Mouse (Mus musculus): ENCODE measurements around the gene Fam227a. TPM values are rescaled to one million over a fixed set of nuclear protein-coding genes. Genes with fewer than 3 reads are reported as not detected.

Gene Fam227a
- polyA plus RNA-seq (2014; fragmentation: Nextera tagmentation; extraction: Ambion mirVana) = 4.5 and 4.7 TPM in 2 replicates

- Histone ChIP-seq H3K9ac (ENCODE audit: low read length) (peak within 1 kb of the TSS; percentile 86), H3K27ac (ENCODE audit: low read depth, low read length) (peak within 1 kb of the TSS; percentile 96), H3K9me3 (ENCODE audit: control insufficient read depth, low read length) (no peaks in the 10 kb centered on the region), H3K27me3 (ENCODE audit: control insufficient read depth, insufficient read depth, low read length) (no peaks in the 10 kb centered on the region), H3K4me3 (ENCODE audit: low read depth, low read length) (peak within 1 kb of the TSS; percentile 63), H3K4me1 (replicated peaks; ENCODE audit: control insufficient read depth, insufficient read depth, low read length) (peaks cover 3% of the 10 kb centered on the region), H3K4me2 (ENCODE audit: low read depth, low read length, severe bottlenecking) (peak within 1 kb of the TSS; percentile 73), H3K36me3 (ENCODE audit: control insufficient read depth, insufficient read depth, low read length) (no peaks in the 10 kb centered on the region; the same call in 1 of the 2 replicates)
- under 1% methylated on average over 55 of the region's 55 CpGs for WGBS
- DNase-seq (ENCODE audit: low spot score) (peak; percentile 98), ATAC-seq (replicated peaks; ENCODE audit: low FRiP score) (peak; percentile 86)
Measured at GRCm38 (mm10) chr15:79658531-79659375, at the start of gene Fam227a, which contains the start of gene Cby1. Gene Fam227a (minus strand): TSS chr15:79658956. Gene Cby1 (plus strand): TSS chr15:79659199.

- no peak overlapping the region for H3K27ac ChIP-seq (ENCODE audit: low read depth, low read length)
- H3K4me3 ChIP-seq (ENCODE audit: low read depth, low read length) = no peak overlapping the region
- no peak overlapping the region for H3K9ac ChIP-seq (ENCODE audit: low read length)
- WGBS = 92% methylated on average over 5 of the region's 5 CpGs
- DNase-seq (ENCODE audit: low spot score) = no peak
- H3K9me3 ChIP-seq (ENCODE audit: control insufficient read depth, low read length) = no peaks in the 10 kb centered on the region
- H3K27me3 ChIP-seq (ENCODE audit: control insufficient read depth, insufficient read depth, low read length) = no peaks in the 10 kb centered on the region
- no peak overlapping the region for H3K4me2 ChIP-seq (ENCODE audit: low read depth, low read length, severe bottlenecking)
- H3K36me3 ChIP-seq (ENCODE audit: control insufficient read depth, insufficient read depth, low read length) = peaks cover 7% of the 10 kb centered on the region; the same call in 1 of the 2 replicates
- ATAC-seq (replicated peaks; ENCODE audit: low FRiP score) = no peak
- no peaks in the 10 kb centered on the region for H3K4me1 ChIP-seq (replicated peaks; ENCODE audit: control insufficient read depth, insufficient read depth, low read length)
Measured at GRCm38 (mm10) chr15:79708229-79708822, 49.6 kb upstream of the Fam227a start.

GRCm38 (mm10) chr15:79706603-79707214, 48.0 kb upstream of the Fam227a start:
- Histone ChIP-seq H3K4me1 (replicated peaks; ENCODE audit: control insufficient read depth, insufficient read depth, low read length) (no peaks in the 10 kb centered on the region), H3K4me2 (ENCODE audit: low read depth, low read length, severe bottlenecking) (no peak overlapping the region), H3K27me3 (ENCODE audit: control insufficient read depth, insufficient read depth, low read length) (no peaks in the 10 kb centered on the region), H3K9me3 (ENCODE audit: control insufficient read depth, low read length) (no peaks in the 10 kb centered on the region), H3K9ac (ENCODE audit: low read length) (no peak overlapping the region), H3K27ac (ENCODE audit: low read depth, low read length) (no peak overlapping the region), H3K36me3 (ENCODE audit: control insufficient read depth, insufficient read depth, low read length) (peaks cover 3% of the 10 kb centered on the region; the same call in 1 of the 2 replicates), H3K4me3 (ENCODE audit: low read depth, low read length) (no peak overlapping the region)
- DNase-seq (ENCODE audit: low spot score) (no peak), ATAC-seq (replicated peaks; ENCODE audit: low FRiP score) (no peak)
- 91% methylated on average over 17 of the region's 17 CpGs for WGBS

GRCm38 (mm10) chr15:79697558-79698187, 38.9 kb upstream of the Fam227a start:
- ATAC-seq (replicated peaks; ENCODE audit: low FRiP score) (no peak), DNase-seq (ENCODE audit: low spot score) (no peak)
- no peaks in the 10 kb centered on the region for H3K27me3 ChIP-seq (ENCODE audit: control insufficient read depth, insufficient read depth, low read length)
- WGBS = 78% methylated on average over 9 of the region's 9 CpGs
- H3K36me3 ChIP-seq (ENCODE audit: control insufficient read depth, insufficient read depth, low read length) = no peaks in the 10 kb centered on the region
- H3K9me3 ChIP-seq (ENCODE audit: control insufficient read depth, low read length) = no peaks in the 10 kb centered on the region
- H3K4me2 ChIP-seq (ENCODE audit: low read depth, low read length, severe bottlenecking) = no peak overlapping the region
- H3K4me3 ChIP-seq (ENCODE audit: low read depth, low read length) = no peak overlapping the region
- no peak overlapping the region for H3K9ac ChIP-seq (ENCODE audit: low read length)
- 0 out of 2 replicates have a peak overlapping the region, but pooled peaks have one; percentile 3 for H3K27ac ChIP-seq (ENCODE audit: low read depth, low read length)
- H3K4me1 ChIP-seq (replicated peaks; ENCODE audit: control insufficient read depth, insufficient read depth, low read length) = peaks cover under 1% of the 10 kb centered on the region; the same call in 1 of the 2 replicates

GRCm38 (mm10) chr15:79697011-79697410, 38.3 kb upstream of the Fam227a start:
- DNase-seq (ENCODE audit: low spot score) (no peak), ATAC-seq (replicated peaks; ENCODE audit: low FRiP score) (no peak)
- Histone ChIP-seq H3K4me3 (ENCODE audit: low read depth, low read length) (no peak overlapping the region), H3K9me3 (ENCODE audit: control insufficient read depth, low read length) (no peaks in the 10 kb centered on the region), H3K36me3 (ENCODE audit: control insufficient read depth, insufficient read depth, low read length) (no peaks in the 10 kb centered on the region), H3K4me1 (replicated peaks; ENCODE audit: control insufficient read depth, insufficient read depth, low read length) (peaks cover 2% of the 10 kb centered on the region; the same call in 1 of the 2 replicates), H3K27me3 (ENCODE audit: control insufficient read depth, insufficient read depth, low read length) (no peaks in the 10 kb centered on the region), H3K9ac (ENCODE audit: low read length) (no peak overlapping the region), H3K4me2 (ENCODE audit: low read depth, low read length, severe bottlenecking) (no peak overlapping the region), H3K27ac (ENCODE audit: low read depth, low read length) (0 out of 2 replicates have a peak overlapping the region, but pooled peaks have one; percentile 3)
- 78% methylated on average over 6 of the region's 6 CpGs for WGBS

GRCm38 (mm10) chr15:79696508-79696907, 37.8 kb upstream of the Fam227a start:
- Histone ChIP-seq H3K9me3 (ENCODE audit: control insufficient read depth, low read length) (no peaks in the 10 kb centered on the region), H3K27me3 (ENCODE audit: control insufficient read depth, insufficient read depth, low read length) (no peaks in the 10 kb centered on the region), H3K4me3 (ENCODE audit: low read depth, low read length) (no peak overlapping the region), H3K4me2 (ENCODE audit: low read depth, low read length, severe bottlenecking) (no peak overlapping the region), H3K9ac (ENCODE audit: low read length) (no peak overlapping the region), H3K36me3 (ENCODE audit: control insufficient read depth, insufficient read depth, low read length) (no peaks in the 10 kb centered on the region), H3K27ac (ENCODE audit: low read depth, low read length) (no peak overlapping the region), H3K4me1 (replicated peaks; ENCODE audit: control insufficient read depth, insufficient read depth, low read length) (peaks cover 5% of the 10 kb centered on the region; the same call in 1 of the 2 replicates)
- DNase-seq (ENCODE audit: low spot score) (no peak), ATAC-seq (replicated peaks; ENCODE audit: low FRiP score) (no peak)
- 93% methylated on average over 2 of the region's 2 CpGs for WGBS

GRCm38 (mm10) chr15:79695516-79695915, 36.8 kb upstream of the Fam227a start:
- H3K36me3 ChIP-seq (ENCODE audit: control insufficient read depth, insufficient read depth, low read length) = no peaks in the 10 kb centered on the region
- H3K4me1 ChIP-seq (replicated peaks; ENCODE audit: control insufficient read depth, insufficient read depth, low read length) = peaks cover 5% of the 10 kb centered on the region; the same call in 1 of the 2 replicates
- ATAC-seq (replicated peaks; ENCODE audit: low FRiP score) = no peak
- no peaks in the 10 kb centered on the region for H3K9me3 ChIP-seq (ENCODE audit: control insufficient read depth, low read length)
- no peak overlapping the region for H3K4me3 ChIP-seq (ENCODE audit: low read depth, low read length)
- WGBS = 83% methylated on average over 3 of the region's 3 CpGs
- H3K27me3 ChIP-seq (ENCODE audit: control insufficient read depth, insufficient read depth, low read length) = no peaks in the 10 kb centered on the region
- H3K27ac ChIP-seq (ENCODE audit: low read depth, low read length) = no peak overlapping the region
- no peak overlapping the region for H3K4me2 ChIP-seq (ENCODE audit: low read depth, low read length, severe bottlenecking)
- no peak for DNase-seq (ENCODE audit: low spot score)
- H3K9ac ChIP-seq (ENCODE audit: low read length) = no peak overlapping the region

GRCm38 (mm10) chr15:79694512-79694911, 35.8 kb upstream of the Fam227a start:
- H3K4me1 ChIP-seq (replicated peaks; ENCODE audit: control insufficient read depth, insufficient read depth, low read length) = peaks cover 5% of the 10 kb centered on the region; the same call in 1 of the 2 replicates
- ATAC-seq (replicated peaks; ENCODE audit: low FRiP score) (no peak), DNase-seq (ENCODE audit: low spot score) (no peak)
- no peaks in the 10 kb centered on the region for H3K36me3 ChIP-seq (ENCODE audit: control insufficient read depth, insufficient read depth, low read length)
- no peak overlapping the region for H3K4me3 ChIP-seq (ENCODE audit: low read depth, low read length)
- H3K9me3 ChIP-seq (ENCODE audit: control insufficient read depth, low read length) = no peaks in the 10 kb centered on the region
- WGBS = 90% methylated on average over 4 of the region's 4 CpGs
- H3K9ac ChIP-seq (ENCODE audit: low read length) = no peak overlapping the region
- no peaks in the 10 kb centered on the region for H3K27me3 ChIP-seq (ENCODE audit: control insufficient read depth, insufficient read depth, low read length)
- no peak overlapping the region for H3K4me2 ChIP-seq (ENCODE audit: low read depth, low read length, severe bottlenecking)
- no peak overlapping the region for H3K27ac ChIP-seq (ENCODE audit: low read depth, low read length)

All from forebrain, embryonic 11.5 days (tissue).